Mouse (Mus musculus) urinary bladder, adult 2 months (tissue): ENCODE results near the gene Mef2c. TPM values are rescaled to one million over a fixed set of nuclear protein-coding genes. Genes with fewer than 3 reads are reported as not detected.

Experiments
- DNase-seq: peaks from one replicate; pipeline ENCODE4 v3.0.0; 2022; ENCODE audit warnings: low spot score
- polyA plus RNA-seq: library from polyadenylated mRNA; depleted of rRNA; stranded (reverse); fragments of >200 nt; gene quantifications from 2 replicates; pipeline ENCODE4 v1.2.3, GENCODE M21; 2012

Mef2c gene
- polyA plus RNA-seq, 1 experiment, result 12.2 TPM

GRCm38 (mm10) chr13:83524159-83524901, 20.5 kb downstream of the Mef2c start:
- DNase-seq, result no peak

- DNase-seq, result no peak
Measured at GRCm38 (mm10) chr13:83524902-83525715, 21.3 kb downstream of the Mef2c start.

GRCm38 (mm10) chr13:83525716-83526005, 21.8 kb downstream of the Mef2c start:
- no peak for DNase-seq

DNA sequence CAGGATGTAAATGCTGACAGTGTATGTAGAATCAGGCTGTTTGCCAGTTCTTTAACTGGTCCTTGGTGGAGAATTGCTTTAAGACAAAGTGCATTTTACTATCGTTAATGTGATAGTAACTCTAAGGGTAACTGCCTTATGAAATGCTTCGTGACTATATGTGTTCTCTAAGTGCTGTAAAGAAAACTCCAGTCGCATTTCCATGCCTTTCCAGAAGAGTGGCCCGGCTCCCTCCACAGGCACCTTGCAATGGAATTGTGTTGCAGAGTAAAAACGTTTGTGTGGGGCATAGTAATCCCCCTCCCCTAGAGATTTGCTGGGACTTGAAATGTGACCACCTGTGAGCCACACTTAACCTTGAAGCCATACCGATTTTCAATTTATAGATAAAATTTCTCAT, 22.2 kb downstream of the Mef2c start:
- DNase-seq, result no peak

DNA sequence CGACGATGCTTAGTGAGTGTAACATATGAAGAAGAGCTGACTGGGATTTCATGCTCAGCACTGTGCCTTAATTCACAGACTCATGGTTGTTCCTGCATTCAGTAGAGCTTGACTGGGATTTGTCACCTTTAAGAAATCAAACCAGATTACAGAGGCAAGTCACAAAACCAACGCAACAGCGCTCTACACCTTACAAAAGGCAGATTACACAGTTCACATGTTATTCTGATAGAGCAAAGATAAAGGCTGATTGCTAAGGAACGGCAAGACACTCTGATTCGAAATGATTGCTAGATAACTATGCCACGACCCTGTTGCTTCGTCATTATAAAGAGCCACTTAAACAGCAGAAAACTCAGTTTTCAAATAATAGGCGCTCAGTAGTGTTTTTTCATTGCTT, 24.1 kb downstream of the Mef2c start:
- no peak for DNase-seq

- DNase-seq, result no peak
Measured at GRCm38 (mm10) chr13:83529729-83530314, 26.0 kb downstream of the Mef2c start.

DNA sequence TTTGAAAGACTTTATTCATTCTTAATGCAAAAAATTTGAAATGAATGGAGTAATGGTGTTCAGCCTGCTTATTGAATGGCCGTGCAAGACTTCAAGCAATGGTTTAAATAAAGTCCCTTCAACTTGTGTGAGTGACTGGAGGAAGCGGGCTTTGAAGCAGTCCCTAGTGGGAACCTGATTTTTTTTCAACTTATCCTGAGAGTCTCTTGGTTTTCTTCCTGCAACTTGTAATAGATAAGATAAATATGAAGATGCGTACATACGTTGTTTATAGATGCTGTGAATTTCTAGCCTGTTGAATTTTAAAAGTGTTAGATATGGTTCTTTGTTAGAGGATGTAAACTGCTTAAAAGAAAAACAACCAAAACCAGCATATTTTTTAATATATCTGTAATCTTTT, 27.1 kb downstream of the Mef2c start:
- no peak for DNase-seq

GRCm38 (mm10) chr13:83531968-83532591, 28.2 kb downstream of the Mef2c start:
- no peak for DNase-seq

DNA sequence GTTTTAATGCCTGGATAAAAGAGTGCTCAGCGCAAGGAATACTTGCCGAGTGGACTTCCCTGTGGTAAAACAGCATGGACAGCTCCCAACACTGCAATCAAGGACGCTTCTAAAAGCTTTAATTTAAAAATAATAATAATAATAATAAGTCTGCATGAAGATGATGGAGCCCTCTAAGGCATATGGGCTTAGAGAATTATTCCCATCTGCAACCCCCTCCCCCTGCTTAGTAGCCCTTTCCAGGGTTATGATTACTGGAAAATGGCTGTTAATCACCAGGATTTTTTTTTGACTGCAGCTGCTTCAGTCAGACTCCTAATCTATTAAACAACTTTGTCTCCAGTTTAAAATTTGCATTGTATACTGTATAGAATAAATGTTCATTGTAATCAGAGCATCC, 32.5 kb downstream of the Mef2c start:
- DNase-seq, result no peak

- DNase-seq, result no peak
Measured at GRCm38 (mm10) chr13:83537163-83537562, 33.3 kb downstream of the Mef2c start.

DNA sequence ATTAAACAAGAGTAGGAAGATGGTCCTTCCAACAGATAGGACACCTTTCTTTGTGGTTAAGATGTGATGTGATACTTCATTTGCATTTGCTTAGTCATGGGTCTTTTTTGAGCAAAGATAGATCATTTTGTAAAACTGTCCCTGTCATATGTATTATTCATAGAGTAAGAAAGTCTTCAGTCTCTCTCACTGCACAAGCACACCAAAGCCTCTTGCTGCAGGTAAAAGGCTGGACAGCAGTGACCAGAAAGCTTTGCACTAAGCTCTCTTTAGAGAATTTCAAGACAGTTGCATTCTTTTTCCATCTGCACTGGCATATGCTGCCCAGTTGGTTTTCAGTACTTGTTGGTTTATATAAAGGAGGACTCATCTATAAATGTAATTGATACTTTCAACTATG, 36.1 kb downstream of the Mef2c start:
- DNase-seq, result no peak

DNA sequence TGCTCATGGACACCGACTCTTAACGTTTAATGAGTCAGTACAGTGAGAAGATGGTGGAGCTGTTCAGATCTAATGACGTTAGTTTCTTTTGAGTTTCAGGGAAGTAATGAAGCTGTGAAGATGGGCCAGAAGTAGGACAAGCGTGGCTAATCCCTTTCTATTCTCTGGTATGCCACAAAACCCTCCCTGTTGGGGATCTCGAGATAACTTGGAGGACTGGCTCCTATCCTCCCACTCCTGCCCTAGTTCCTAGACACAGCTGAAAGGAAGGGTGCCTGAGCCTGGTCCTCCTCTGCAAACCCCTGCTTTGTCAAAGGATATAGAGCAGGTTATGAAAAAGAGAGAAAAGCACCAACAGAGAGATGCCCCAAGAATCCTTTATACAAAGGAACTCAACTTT, 38.8 kb downstream of the Mef2c start:
- no peak for DNase-seq

DNA sequence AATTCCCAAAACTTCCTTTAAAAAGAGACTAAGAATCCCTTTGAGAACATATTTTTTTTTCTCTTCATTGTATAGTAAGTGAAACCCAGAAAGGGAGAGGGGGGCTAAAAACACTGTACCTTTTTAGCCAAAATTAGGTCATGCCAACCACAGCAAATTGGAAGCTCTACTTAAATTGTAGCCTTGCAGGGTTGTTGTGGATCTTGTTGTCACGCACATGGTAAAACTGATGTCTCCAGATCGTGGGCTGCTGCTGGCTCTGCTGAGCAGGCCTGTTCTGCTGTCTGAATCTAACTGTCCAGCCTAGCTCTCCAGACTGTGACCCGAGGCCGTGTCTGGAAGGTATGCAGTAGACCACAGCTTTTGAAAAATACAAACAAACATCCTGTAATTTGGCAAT, 40.9 kb downstream of the Mef2c start:
- no peak for DNase-seq

DNA sequence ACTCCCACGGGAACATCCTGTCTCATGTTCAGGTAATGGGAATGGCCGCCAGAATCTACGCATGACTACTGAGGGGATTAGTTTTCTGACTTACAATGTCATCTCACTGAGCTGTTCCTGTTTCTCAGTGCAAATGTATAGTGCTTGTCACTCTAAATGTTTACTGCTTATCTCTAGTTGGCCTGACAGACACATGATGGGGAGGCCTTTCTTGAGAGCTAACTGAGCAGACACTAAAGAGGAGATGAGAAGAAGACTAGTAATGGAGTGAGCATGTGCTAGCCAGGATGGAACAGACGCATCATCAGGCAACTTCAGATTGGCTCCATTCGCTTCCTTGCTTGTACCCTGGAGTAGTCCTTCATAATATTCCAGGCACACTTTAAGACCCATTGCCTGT, 43.0 kb downstream of the Mef2c start:
- no peak for DNase-seq

DNA sequence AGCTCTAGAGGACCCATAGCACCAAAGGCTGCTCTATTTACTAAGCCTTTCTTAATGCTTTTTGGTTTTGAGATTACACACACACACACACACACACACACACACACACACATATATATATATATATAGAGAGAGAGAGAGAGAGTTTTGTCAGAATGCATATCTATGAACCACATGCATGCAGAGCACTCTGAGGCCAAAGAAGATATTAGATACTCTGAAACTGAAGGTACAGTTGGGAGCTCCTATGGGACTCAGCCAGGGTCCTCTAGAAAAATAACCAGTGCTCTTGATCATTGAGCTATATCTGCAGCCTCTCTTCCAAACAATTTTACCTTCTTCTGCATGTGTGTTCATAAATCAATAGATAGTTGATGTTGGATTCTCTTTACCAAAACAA, 47.4 kb downstream of the Mef2c start:
- no peak for DNase-seq

GRCm38 (mm10) chr13:83552051-83552450, 48.2 kb downstream of the Mef2c start:
- no peak for DNase-seq

DNA sequence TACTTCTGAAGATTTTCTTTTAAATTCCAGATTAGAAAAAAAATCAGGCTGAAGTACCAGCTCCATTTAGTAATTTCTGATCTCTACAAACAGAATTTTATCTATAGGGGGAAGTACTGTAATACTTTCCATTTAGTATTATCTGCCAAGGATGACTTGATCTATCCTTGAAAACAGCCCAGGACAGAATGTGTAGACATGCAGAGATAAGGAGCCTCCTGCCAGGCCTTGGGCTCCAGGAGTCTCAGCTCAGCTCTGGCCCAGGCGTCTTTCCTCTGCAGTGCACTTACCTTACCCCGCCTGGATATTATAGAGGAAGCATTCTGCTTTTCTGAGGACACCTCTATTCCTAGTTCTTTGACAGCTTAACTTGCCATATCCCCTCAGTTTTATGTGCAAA, 59.4 kb downstream of the Mef2c start:
- no peak for DNase-seq

DNA sequence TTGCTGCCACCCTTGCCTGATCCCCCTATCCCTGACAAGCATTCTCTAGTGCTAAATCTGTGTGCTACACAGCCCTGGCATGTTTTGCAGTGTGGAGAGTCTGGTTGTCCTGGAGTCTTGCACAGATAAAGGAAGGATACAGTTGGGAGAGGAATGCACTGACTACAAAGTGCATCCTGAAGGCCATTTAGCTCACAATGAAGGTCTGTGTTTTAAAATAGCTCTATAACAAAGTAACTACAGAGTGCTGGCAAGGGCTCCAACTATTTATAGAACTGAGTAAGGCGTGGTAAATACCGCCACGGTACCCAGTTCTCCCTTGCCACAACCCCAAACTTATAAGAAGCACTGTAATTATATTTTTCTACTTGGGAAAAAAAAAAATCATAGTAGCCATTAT, 61.9 kb downstream of the Mef2c start:
- DNase-seq, result no peak

DNA sequence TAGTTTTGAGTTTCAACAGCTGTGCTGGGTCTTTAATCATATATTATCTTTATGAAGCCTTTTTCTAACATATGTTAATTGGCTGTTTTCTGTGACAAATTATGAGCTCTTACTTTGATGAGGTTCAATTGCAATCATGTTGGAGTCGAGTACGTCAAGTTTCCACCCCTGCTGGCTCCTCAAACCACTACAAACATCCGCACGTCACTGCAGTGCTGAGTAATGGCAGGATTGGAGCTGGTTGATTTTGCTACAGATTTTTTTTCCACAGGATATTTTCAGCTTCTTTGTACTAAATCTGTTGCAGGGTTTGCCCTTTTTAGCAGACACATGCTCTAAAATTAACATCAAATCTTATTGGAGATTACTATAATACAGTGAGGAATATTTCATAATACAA, 62.3 kb downstream of the Mef2c start:
- DNase-seq, result no peak

DNA sequence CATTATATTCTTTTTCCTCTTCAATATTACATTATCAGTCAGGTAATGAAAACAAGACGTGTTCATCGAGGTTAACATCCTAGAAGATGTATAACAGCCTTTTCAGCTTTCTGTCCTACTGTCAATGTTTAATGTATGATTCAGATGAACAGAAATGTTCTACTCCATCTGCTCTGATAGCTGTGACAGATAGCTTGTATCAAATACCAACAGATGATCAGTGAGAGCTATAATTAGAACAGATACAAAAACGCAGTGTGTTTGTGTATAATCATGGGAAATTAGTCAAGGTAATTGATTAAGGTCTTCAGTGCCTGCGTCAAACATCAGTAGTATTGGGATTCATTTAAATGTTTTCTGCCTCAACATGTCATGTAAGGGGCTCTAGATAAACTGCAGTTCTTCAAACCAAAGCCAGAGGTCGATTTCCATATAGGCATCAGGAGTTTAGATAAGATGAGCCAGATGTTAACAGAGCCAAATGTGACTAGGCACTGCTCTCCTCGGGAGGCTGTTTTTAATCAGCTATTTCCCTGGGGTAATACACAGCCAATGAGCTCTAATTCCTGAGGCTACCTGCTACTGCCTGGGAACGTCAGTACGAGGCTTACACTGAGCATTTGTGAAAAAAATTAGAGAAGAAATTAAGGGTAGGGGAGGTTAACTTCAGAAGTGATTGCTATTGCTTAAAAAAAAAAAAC, 63.1 kb downstream of the Mef2c start:
- DNase-seq, result no peak

- DNase-seq, result no peak
Measured at GRCm38 (mm10) chr13:83567681-83568080, 63.8 kb downstream of the Mef2c start.

- DNase-seq, result no peak
Measured at GRCm38 (mm10) chr13:83568759-83569256, 65.0 kb downstream of the Mef2c start.
